Mouse (Mus musculus): ENCODE measurements around the gene Cep95. TPM values are rescaled to one million over a fixed set of nuclear protein-coding genes. Genes with fewer than 3 reads are reported as not detected.

Gene Cep95
- polyA plus RNA-seq, 1 experiment from 2014 or later, result 16.2 TPM

- no peak overlapping the region for H3K9ac ChIP-seq
- H3K9me3 ChIP-seq (replicated peaks), result no peaks in the 10 kb centered on the region
- H3K4me3 ChIP-seq, result no peak overlapping the region
- no peak overlapping the region for H3K4me2 ChIP-seq
- H3K27ac ChIP-seq (ENCODE audit: poor library complexity, severe bottlenecking), result no peak overlapping the region
- H3K27me3 ChIP-seq (replicated peaks), result no peaks in the 10 kb centered on the region
- 82% methylated on average over 10 of the region's 10 CpGs for WGBS
- no peak for ATAC-seq (ENCODE audit: insufficient number of reproducible peaks, low FRiP score)
- H3K36me3 ChIP-seq, result peaks cover 66% of the 10 kb centered on the region
- peaks cover 17% of the 10 kb centered on the region for H3K4me1 ChIP-seq (replicated peaks)
Measured at GRCm38 (mm10) chr11:106824403-106824802, 35.4 kb downstream of the Cep95 start.

GRCm38 (mm10) chr11:106828079-106828478 is 39.0 kb downstream of the Cep95 start:
- H3K4me3 ChIP-seq, result no peak overlapping the region
- peaks cover 4% of the 10 kb centered on the region; the same call in 1 of the 2 replicates for H3K4me1 ChIP-seq (replicated peaks)
- no peak overlapping the region for H3K27ac ChIP-seq (ENCODE audit: poor library complexity, severe bottlenecking)
- peaks cover 72% of the 10 kb centered on the region for H3K36me3 ChIP-seq
- H3K4me2 ChIP-seq, result no peak overlapping the region
- no peak overlapping the region for H3K9ac ChIP-seq
- ATAC-seq (ENCODE audit: insufficient number of reproducible peaks, low FRiP score), result no peak
- WGBS, result 92% methylated on average over 7 of the region's 7 CpGs
- H3K9me3 ChIP-seq (replicated peaks), result no peaks in the 10 kb centered on the region
- H3K27me3 ChIP-seq (replicated peaks), result no peaks in the 10 kb centered on the region

- Histone ChIP-seq H3K27me3 (replicated peaks) (no peaks in the 10 kb centered on the region), H3K4me2 (no peak overlapping the region), H3K4me1 (replicated peaks) (no peaks in the 10 kb centered on the region), H3K4me3 (no peak overlapping the region), H3K27ac (ENCODE audit: poor library complexity, severe bottlenecking) (no peak overlapping the region), H3K9ac (0 out of 2 replicates have a peak overlapping the region, but pooled peaks have one; percentile 12), H3K9me3 (replicated peaks) (no peaks in the 10 kb centered on the region), H3K36me3 (peaks cover 51% of the 10 kb centered on the region)
- 94% methylated on average over 3 of the region's 3 CpGs for WGBS
- ATAC-seq (ENCODE audit: insufficient number of reproducible peaks, low FRiP score), result no peak
Measured at GRCm38 (mm10) chr11:106842002-106842401, 53.0 kb downstream of the Cep95 start.

- ATAC-seq (ENCODE audit: insufficient number of reproducible peaks, low FRiP score), result no peak
- WGBS, result 59% methylated on average over 2 of the region's 2 CpGs
- Histone ChIP-seq H3K9me3 (replicated peaks) (no peaks in the 10 kb centered on the region), H3K9ac (no peak overlapping the region), H3K4me3 (no peak overlapping the region), H3K4me1 (replicated peaks) (no peaks in the 10 kb centered on the region), H3K4me2 (no peak overlapping the region), H3K36me3 (peaks cover 46% of the 10 kb centered on the region), H3K27ac (ENCODE audit: poor library complexity, severe bottlenecking) (no peak overlapping the region), H3K27me3 (replicated peaks) (no peaks in the 10 kb centered on the region)
Measured at GRCm38 (mm10) chr11:106851438-106851837, 62.4 kb downstream of the Cep95 start.

Small RNA genes lying within 50 kb of the gene (microRNA-seq; reads per million reads assigned to microRNA genes)
- gene Gm25994 (not detected), gene Mir3064 (12.3 reads per million, percentile 27 among the genes with 10 or more reads in this experiment)

Other genes starting within 250 kb of the Cep95 start
- 19.8 and 20.2 TPM in 2 replicates for gene Tex2, start 175.8 kb upstream of the Cep95 start, polyA plus RNA-seq (2016; fragmentation: Nextera tagmentation; extraction: Ambion mirVana)
- 67.9 and 73.1 TPM in 2 replicates for gene Pecam1, start 38.6 kb upstream of the Cep95 start, polyA plus RNA-seq (2016; fragmentation: Nextera tagmentation; extraction: Ambion mirVana)
- gene Milr1, start 38.0 kb upstream of the Cep95 start, polyA plus RNA-seq (2016; fragmentation: Nextera tagmentation; extraction: Ambion mirVana), result 0.57 and 0.95 TPM in 2 replicates
- gene Polg2, start 9.7 kb upstream of the Cep95 start, polyA plus RNA-seq (2016; fragmentation: Nextera tagmentation; extraction: Ambion mirVana), result 6.9 and 7.6 TPM in 2 replicates
- gene Ddx5, start 67 bp upstream of the Cep95 start, polyA plus RNA-seq (2016; fragmentation: Nextera tagmentation; extraction: Ambion mirVana), result 243 and 248 TPM in 2 replicates
- 12.0 and 12.2 TPM in 2 replicates for gene Smurf2, start 131.5 kb downstream of the Cep95 start, polyA plus RNA-seq (2016; fragmentation: Nextera tagmentation; extraction: Ambion mirVana)
- 301 and 321 TPM in 2 replicates for gene Kpna2, start 210.3 kb downstream of the Cep95 start, polyA plus RNA-seq (2016; fragmentation: Nextera tagmentation; extraction: Ambion mirVana)
- gene 1810010H24Rik, start 236.4 kb downstream of the Cep95 start, polyA plus RNA-seq (2016; fragmentation: Nextera tagmentation; extraction: Ambion mirVana), result 1.1 and 2.2 TPM in 2 replicates

Data from heart, embryonic 12.5 days (tissue).